Mouse (Mus musculus): ENCODE results near the gene Gm8369. TPM values are rescaled to one million over a fixed set of nuclear protein-coding genes. Genes with fewer than 3 reads are reported as not detected.

Gm8369 gene
- polyA plus RNA-seq, 1 experiment from 2014 or later, result not detected

Other genes with a start within 250 kb of the Gm8369 start
- gene Ms4a1, start 219.7 kb upstream of the Gm8369 start, polyA plus RNA-seq (2016; fragmentation: Nextera tagmentation; extraction: Ambion mirVana), result not detected in 2 replicates
- gene Ms4a5, start 202.1 kb upstream of the Gm8369 start, polyA plus RNA-seq (2016; fragmentation: Nextera tagmentation; extraction: Ambion mirVana), result not detected in 2 replicates
- gene Ms4a14, start 171.5 kb upstream of the Gm8369 start, polyA plus RNA-seq (2016; fragmentation: Nextera tagmentation; extraction: Ambion mirVana), result not detected in 2 replicates
- 1.8 and 2.1 TPM in 2 replicates for gene Ms4a7, start 149.8 kb upstream of the Gm8369 start, polyA plus RNA-seq (2016; fragmentation: Nextera tagmentation; extraction: Ambion mirVana)
- 2.6 and 3.1 TPM in 2 replicates for gene Ms4a4a, start 110.4 kb upstream of the Gm8369 start, polyA plus RNA-seq (2016; fragmentation: Nextera tagmentation; extraction: Ambion mirVana)
- gene Ms4a4c, start 81.2 kb upstream of the Gm8369 start, polyA plus RNA-seq (2016; fragmentation: Nextera tagmentation; extraction: Ambion mirVana), result 0.11 and 0.42 TPM in 2 replicates
- not detected in 2 replicates for gene Ms4a4b, start 42.4 kb upstream of the Gm8369 start, polyA plus RNA-seq (2016; fragmentation: Nextera tagmentation; extraction: Ambion mirVana)
- gene Ms4a6c, start 16.6 kb upstream of the Gm8369 start, polyA plus RNA-seq (2016; fragmentation: Nextera tagmentation; extraction: Ambion mirVana), result 2.3 and 2.5 TPM in 2 replicates
- 2.1 and 2.6 TPM in 2 replicates for gene Ms4a6b, start 30.6 kb downstream of the Gm8369 start, polyA plus RNA-seq (2016; fragmentation: Nextera tagmentation; extraction: Ambion mirVana)
- 0.26 TPM in 1 of 2 replicates, not detected in the other for gene Ms4a4d, start 50.9 kb downstream of the Gm8369 start, polyA plus RNA-seq (2016; fragmentation: Nextera tagmentation; extraction: Ambion mirVana)
- gene Ms4a6d, start 118.9 kb downstream of the Gm8369 start, polyA plus RNA-seq (2016; fragmentation: Nextera tagmentation; extraction: Ambion mirVana), result 2.0 and 2.4 TPM in 2 replicates
- gene Ms4a2, start 137.8 kb downstream of the Gm8369 start, polyA plus RNA-seq (2016; fragmentation: Nextera tagmentation; extraction: Ambion mirVana), result 0.10 and 0.29 TPM in 2 replicates
- not detected in 2 replicates for gene Ms4a3, start 154.9 kb downstream of the Gm8369 start, polyA plus RNA-seq (2016; fragmentation: Nextera tagmentation; extraction: Ambion mirVana)
- not detected in 2 replicates for gene Oosp2, start 174.6 kb downstream of the Gm8369 start, polyA plus RNA-seq (2016; fragmentation: Nextera tagmentation; extraction: Ambion mirVana)
- not detected in 2 replicates for gene Oosp1, start 205.2 kb downstream of the Gm8369 start, polyA plus RNA-seq (2016; fragmentation: Nextera tagmentation; extraction: Ambion mirVana)
- not detected in 2 replicates for gene Oosp3, start 211.1 kb downstream of the Gm8369 start, polyA plus RNA-seq (2016; fragmentation: Nextera tagmentation; extraction: Ambion mirVana)

All from neural tube, embryonic 12.5 days (tissue).